Mouse (Mus musculus) neural tube, embryonic 11.5 days (tissue): ENCODE results near the gene Phospho1. TPM values are rescaled to one million over a fixed set of nuclear protein-coding genes. Genes with fewer than 3 reads are reported as not detected.

Source experiments
- ATAC-seq: fragments of 200-750 bp; cut with Nextera tagmentation; 2 replicates; pipeline ENCODE4 v1.8.0; 2017; ENCODE audit warnings: moderate number of reproducible peaks, mild to moderate bottlenecking, moderate TSS enrichment, moderate library complexity; ENCODE audit not compliant: insufficient read depth, low FRiP score, low TSS enrichment
- DNase-seq: peaks from one replicate; pipeline ENCODE4 v3.0.0-alpha.2; 2015; ENCODE audit warnings: low spot score
- H3K27ac ChIP-seq: fragments of 300-500 bp; sonication (generic); 2 replicates; pipeline ENCODE4 v1.5.1; 2014; ENCODE audit warnings: low read depth, mild to moderate bottlenecking, low read length
- H3K27me3 ChIP-seq: fragments of 300-500 bp; sonication (generic); 2 replicates; pipeline ENCODE4 v1.6.1; 2014; ENCODE audit warnings: mild to moderate bottlenecking, low read length, mixed read lengths; ENCODE audit not compliant: control insufficient read depth, insufficient read depth
- H3K36me3 ChIP-seq: fragments of 300-500 bp; sonication (generic); 2 replicates; pipeline ENCODE4 v1.6.1; 2014; ENCODE audit warnings: mild to moderate bottlenecking, low read length, moderate library complexity, mixed read lengths; ENCODE audit not compliant: control insufficient read depth, insufficient read depth
- H3K4me1 ChIP-seq: fragments of 300-500 bp; sonication (generic); 2 replicates; pipeline ENCODE4 v1.6.1; 2014; ENCODE audit warnings: low read length, mixed read lengths; ENCODE audit not compliant: control insufficient read depth, insufficient read depth
- H3K4me2 ChIP-seq: fragments of 300-500 bp; sonication (generic); 2 replicates; pipeline ENCODE4 v1.6.1; 2014; ENCODE audit warnings: low read depth, mild to moderate bottlenecking, moderate library complexity
- H3K4me3 ChIP-seq: fragments of 300-500 bp; sonication (generic); 2 replicates; pipeline ENCODE4 v1.5.1; 2014; ENCODE audit warnings: low read depth, low read length
- H3K9ac ChIP-seq: fragments of 300-500 bp; sonication (generic); 2 replicates; pipeline ENCODE4 v1.6.1; 2014; ENCODE audit warnings: mild to moderate bottlenecking, low read length
- H3K9me3 ChIP-seq: fragments of 300-500 bp; sonication (generic); 2 replicates; pipeline ENCODE4 v1.6.1; 2016; ENCODE audit warnings: low read length; ENCODE audit not compliant: control insufficient read depth
- WGBS: fragments of 180-500 bp; shearing (Covaris S2); extraction: QIAGEN DNeasy Blood & Tissue Kit; methylation state at CpG from one replicate; pipeline ENCODE4 v1.1.7; 2014; 5-methylcytosine and 5-hydroxymethylcytosine counted together
- polyA plus RNA-seq: library from polyadenylated mRNA; unstranded; fragments of >200 nt; fragmentation: Nextera tagmentation; extraction: Ambion mirVana; gene quantifications from 2 replicates; pipeline ENCODE4 v1.2.1, GENCODE M21; 2014

The Phospho1 gene
- polyA plus RNA-seq, 1 experiment from 2014 or later, result not detected

DNA sequence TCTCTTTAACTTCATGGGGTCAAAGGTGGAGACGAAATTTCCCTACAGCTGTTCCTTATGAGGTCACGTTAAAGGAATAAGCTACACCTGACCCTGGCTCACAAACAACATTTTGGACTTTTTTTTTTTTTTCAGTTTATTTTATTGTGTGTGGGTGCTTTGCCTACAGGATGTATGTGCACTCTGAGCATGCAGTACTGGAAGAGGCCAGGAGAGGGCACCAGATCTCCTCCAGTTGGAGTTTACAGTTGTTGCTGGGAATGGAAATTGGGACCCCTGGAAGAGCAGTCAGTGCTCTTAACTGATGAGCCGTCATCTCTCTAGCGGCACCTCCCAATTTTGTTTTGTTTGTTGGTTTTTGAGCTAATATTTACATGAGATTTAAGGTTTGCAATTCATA lies 38.6 kb upstream of the Phospho1 start:
- Histone ChIP-seq H3K36me3 (no peaks in the 10 kb centered on the region), H3K27me3 (no peaks in the 10 kb centered on the region), H3K9me3 (no peaks in the 10 kb centered on the region), H3K27ac (no peak overlapping the region), H3K4me3 (no peak overlapping the region), H3K4me2 (no peak overlapping the region), H3K4me1 (no peaks in the 10 kb centered on the region), H3K9ac (no peak overlapping the region)
- no peak for DNase-seq
- ATAC-seq, result no peak
- 90% methylated on average over 4 of the region's 4 CpGs for WGBS

DNA sequence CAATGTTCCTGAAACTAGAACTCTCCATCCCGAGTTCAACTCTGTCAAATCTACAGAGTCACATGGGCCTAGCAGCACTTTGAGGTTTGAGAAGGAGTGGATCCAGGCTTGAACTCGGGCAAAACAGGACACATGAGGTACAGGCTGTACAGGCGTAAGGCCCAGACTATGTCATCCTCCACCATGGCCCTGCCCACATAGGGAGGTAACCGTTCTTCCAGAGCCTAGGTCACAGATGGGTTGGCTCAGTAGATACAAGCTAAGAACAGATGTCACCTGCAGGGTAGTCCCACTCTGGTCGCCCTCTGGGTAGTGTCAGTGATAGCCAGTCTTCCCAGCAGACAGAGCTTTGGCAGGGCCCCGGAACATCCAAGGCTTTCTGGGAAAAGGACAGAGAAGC lies 37.8 kb upstream of the Phospho1 start:
- no peak overlapping the region for H3K27ac ChIP-seq
- H3K4me1 ChIP-seq, result no peaks in the 10 kb centered on the region
- H3K9me3 ChIP-seq, result no peaks in the 10 kb centered on the region
- no peak overlapping the region for H3K4me2 ChIP-seq
- no peak overlapping the region for H3K4me3 ChIP-seq
- no peaks in the 10 kb centered on the region for H3K36me3 ChIP-seq
- 87% methylated on average over 6 of the region's 6 CpGs for WGBS
- no peaks in the 10 kb centered on the region for H3K27me3 ChIP-seq
- no peak overlapping the region for H3K9ac ChIP-seq
- DNase-seq (no peak), ATAC-seq (no peak)

DNA sequence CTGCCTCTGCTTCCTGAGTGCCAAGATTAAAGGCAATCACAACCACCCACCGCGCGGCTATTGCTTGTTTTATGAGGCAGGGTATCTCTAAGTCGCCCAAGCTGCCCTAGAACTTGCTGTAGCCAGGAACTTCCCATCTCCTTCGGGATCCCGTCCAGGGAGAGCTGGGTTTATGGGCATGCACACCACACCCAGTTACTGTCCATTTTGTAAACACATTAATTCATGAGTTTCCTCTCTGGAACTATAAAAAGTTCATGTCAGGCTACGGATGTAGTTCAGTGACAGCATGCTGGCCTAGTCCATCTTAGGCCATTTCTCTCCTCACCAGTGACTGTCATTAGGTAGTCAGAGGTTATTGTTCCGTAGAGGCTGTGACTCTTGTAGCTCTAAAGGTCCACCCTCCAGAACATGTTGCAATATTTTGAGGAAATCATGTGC lies 34.8 kb upstream of the Phospho1 start:
- Histone ChIP-seq H3K4me1 (no peaks in the 10 kb centered on the region), H3K9ac (no peak overlapping the region), H3K27me3 (no peaks in the 10 kb centered on the region), H3K9me3 (no peaks in the 10 kb centered on the region), H3K4me2 (no peak overlapping the region), H3K36me3 (no peaks in the 10 kb centered on the region), H3K4me3 (no peak overlapping the region), H3K27ac (no peak overlapping the region)
- no peak for ATAC-seq
- 82% methylated on average over 8 of the region's 8 CpGs for WGBS
- DNase-seq, result no peak

DNA sequence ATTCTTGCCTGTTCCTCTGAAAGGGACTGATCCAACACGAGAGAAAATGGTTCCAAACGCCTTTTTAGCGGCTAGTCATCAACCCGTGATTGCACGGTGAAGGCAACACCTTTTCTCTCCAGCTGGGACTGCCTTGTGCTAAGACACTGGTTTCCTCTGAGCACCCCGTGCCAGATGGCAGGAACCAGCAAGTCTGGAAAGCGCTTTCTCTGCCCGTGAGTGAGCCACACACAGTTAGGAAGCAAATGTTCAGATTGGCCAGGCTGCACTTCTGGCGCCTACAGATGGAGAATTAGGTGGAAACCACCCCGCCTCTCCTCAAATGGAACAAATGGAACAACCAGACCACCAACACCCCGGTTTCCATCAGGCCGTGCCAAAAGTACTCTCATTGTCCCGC lies 32.5 kb upstream of the Phospho1 start:
- Histone ChIP-seq H3K9ac (no peak overlapping the region), H3K36me3 (no peaks in the 10 kb centered on the region), H3K4me2 (no peak overlapping the region), H3K27me3 (peaks cover 11% of the 10 kb centered on the region; the same call in 1 of the 2 replicates), H3K4me3 (no peak overlapping the region), H3K9me3 (no peaks in the 10 kb centered on the region), H3K4me1 (peaks cover 3% of the 10 kb centered on the region; the same call in 1 of the 2 replicates), H3K27ac (no peak overlapping the region)
- ATAC-seq (no peak), DNase-seq (no peak)
- WGBS, result 74% methylated on average over 13 of the region's 13 CpGs

DNA sequence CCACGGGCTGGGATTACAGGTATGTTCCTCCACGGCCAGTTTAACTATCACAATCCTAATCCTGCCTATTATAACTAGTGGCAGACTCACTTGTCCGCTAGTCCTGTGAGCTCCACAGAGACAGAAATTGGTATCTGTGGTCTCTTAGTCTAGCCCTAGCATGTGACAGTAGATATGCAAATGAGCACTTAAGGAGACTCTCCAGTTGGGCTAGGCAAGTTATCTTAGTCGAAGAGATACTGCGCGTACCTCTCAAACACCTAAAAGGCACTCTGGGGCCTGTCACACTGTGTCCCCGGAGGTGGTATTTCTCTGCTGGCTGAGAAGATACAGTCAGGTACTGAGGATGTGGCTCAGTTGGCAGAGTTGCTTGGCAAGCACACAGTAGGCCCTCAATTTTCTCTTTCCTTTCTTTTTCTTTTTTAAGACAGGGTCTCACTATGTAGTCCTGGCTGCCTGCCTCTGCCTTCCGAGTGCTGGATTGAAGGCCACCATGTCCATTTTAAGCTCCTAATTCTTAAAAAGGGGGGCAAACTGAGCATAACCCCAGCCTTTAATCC lies 31.3 kb upstream of the Phospho1 start:
- H3K9ac ChIP-seq, result no peak overlapping the region
- WGBS, result 92% methylated on average over 8 of the region's 8 CpGs
- no peak for ATAC-seq

DNA sequence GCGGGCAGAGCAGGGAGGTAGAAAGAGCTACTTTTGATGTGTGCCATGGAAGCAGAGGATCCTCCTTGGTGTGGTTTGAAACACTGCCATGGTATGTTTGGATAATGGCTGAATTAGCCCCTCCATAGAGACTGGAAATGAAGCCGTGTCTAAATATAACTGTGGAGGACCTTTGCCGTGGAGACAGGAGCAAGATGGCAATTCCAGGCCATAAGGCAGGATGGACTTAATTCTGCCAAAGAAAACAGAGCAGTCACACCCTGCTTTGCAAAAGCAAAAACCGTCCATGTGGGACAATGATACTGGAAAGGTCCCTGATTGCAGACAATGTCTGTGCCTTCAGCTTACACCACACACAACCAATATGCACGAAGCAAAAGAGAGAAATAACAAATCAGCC lies 30.1 kb upstream of the Phospho1 start:
- Histone ChIP-seq H3K27me3 (peaks cover 17% of the 10 kb centered on the region), H3K9ac (no peak overlapping the region), H3K36me3 (no peaks in the 10 kb centered on the region), H3K9me3 (no peaks in the 10 kb centered on the region), H3K4me3 (no peak overlapping the region), H3K4me1 (peaks cover 4% of the 10 kb centered on the region; the same call in 1 of the 2 replicates), H3K4me2 (no peak overlapping the region), H3K27ac (no peak overlapping the region)
- ATAC-seq, result no peak
- no peak for DNase-seq
- WGBS, result 73% methylated on average over 5 of the region's 5 CpGs

More for the DNA sequence above, 31.3 kb upstream of the Phospho1 start:
- no peaks in the 10 kb centered on the region for H3K9me3 ChIP-seq
- H3K27me3 ChIP-seq, result peaks cover 17% of the 10 kb centered on the region
- H3K4me3 ChIP-seq, result no peak overlapping the region
- no peak overlapping the region for H3K4me2 ChIP-seq
- no peaks in the 10 kb centered on the region for H3K36me3 ChIP-seq
- H3K27ac ChIP-seq, result no peak overlapping the region
- DNase-seq, result no peak
- H3K4me1 ChIP-seq, result peaks cover 4% of the 10 kb centered on the region; the same call in 1 of the 2 replicates

DNA sequence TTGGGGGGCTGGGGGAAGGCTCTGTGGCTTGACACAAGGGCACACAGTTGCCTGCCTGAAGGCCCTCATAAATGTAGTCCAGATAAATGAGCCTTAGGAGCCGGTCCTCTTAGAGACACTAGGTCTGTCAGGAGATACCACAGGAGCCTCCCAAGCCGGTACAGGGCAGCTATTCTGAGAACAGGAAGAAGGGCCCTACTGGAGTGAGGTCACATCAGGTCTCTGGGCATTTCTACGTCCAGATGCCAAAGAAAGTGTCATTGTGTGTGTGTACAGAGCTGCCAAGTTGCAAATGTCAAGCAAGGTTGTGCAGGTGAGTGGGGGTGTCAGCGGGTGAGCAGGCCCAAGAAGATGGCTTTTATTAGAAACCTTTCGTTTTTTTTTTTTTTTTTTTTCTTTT lies 28.7 kb upstream of the Phospho1 start:
- DNase-seq (no peak), ATAC-seq (no peak)
- 68% methylated on average over 5 of the region's 5 CpGs for WGBS
- no peak overlapping the region for H3K9ac ChIP-seq
- no peak overlapping the region for H3K4me2 ChIP-seq
- peaks cover 4% of the 10 kb centered on the region; the same call in 1 of the 2 replicates for H3K4me1 ChIP-seq
- no peaks in the 10 kb centered on the region for H3K36me3 ChIP-seq
- H3K9me3 ChIP-seq, result no peaks in the 10 kb centered on the region
- no peak overlapping the region for H3K27ac ChIP-seq
- no peak overlapping the region for H3K4me3 ChIP-seq
- peaks cover 17% of the 10 kb centered on the region for H3K27me3 ChIP-seq

DNA sequence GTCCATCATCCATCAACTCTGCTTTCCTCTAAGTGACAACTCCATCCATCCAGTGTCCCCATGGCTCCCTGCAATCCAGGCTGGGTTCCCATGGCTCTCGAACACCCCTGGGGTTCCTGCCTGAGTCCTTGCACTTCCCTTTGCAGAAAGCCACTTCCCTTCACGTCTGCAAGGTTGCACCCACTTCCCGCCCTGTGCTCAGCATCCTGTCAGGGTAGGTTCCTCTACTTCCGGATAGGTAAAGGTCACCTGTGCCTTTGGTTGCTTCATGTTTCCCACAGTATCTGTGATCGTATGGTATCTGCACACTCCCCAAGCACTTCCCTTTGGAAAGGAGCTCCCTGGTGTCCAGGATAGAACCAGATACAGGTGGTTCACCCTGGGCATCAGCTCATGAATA lies 19.3 kb upstream of the Phospho1 start:
- 70% methylated on average over 5 of the region's 5 CpGs for WGBS
- no peak overlapping the region for H3K27ac ChIP-seq

DNA sequence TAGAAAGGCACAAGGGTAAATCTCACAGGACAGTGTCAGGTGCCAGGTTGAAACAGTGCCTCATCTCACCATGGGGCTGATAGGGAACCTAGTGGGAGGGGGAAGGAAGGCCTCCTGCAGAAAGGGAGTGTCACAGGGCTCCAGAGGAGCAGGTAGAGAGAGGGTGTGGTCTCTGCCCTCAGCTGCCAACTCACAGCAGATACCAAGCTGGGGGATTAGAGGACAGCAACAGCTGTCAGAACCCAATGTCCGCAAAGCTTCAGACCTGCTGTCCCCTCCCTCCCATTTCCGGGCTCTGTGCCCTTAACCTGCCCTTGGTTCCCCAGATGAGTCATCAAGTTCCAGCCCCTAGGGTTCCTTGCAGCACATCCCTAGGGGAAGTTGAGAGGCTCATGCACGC lies 18.8 kb upstream of the Phospho1 start:
- Histone ChIP-seq H3K36me3 (no peaks in the 10 kb centered on the region), H3K4me3 (no peak overlapping the region), H3K9me3 (no peaks in the 10 kb centered on the region; the same call in 1 of the 2 replicates), H3K4me1 (no peaks in the 10 kb centered on the region; the same call in 1 of the 2 replicates), H3K27ac (no peak overlapping the region), H3K4me2 (no peak overlapping the region), H3K9ac (no peak overlapping the region), H3K27me3 (no peaks in the 10 kb centered on the region)
- ATAC-seq, result no peak
- WGBS, result 56% methylated on average over 3 of the region's 3 CpGs
- no peak for DNase-seq

More for the DNA sequence above, 19.3 kb upstream of the Phospho1 start:
- Histone ChIP-seq H3K27me3 (no peaks in the 10 kb centered on the region), H3K4me3 (no peak overlapping the region), H3K4me1 (no peaks in the 10 kb centered on the region; the same call in 1 of the 2 replicates), H3K4me2 (no peak overlapping the region), H3K9me3 (no peaks in the 10 kb centered on the region; the same call in 1 of the 2 replicates), H3K9ac (no peak overlapping the region), H3K36me3 (no peaks in the 10 kb centered on the region)
- DNase-seq, result no peak
- no peak for ATAC-seq
